Mouse (Mus musculus): ENCODE measurements at regions not wholly inside any gene's neighbourhood (a gene's known extent, or its start where the extent isn't known, plus 50 kb on each side); places are given as distances from the start of the nearest gene placed in this dataset.

- no peak for DNase-seq (ENCODE audit: low read depth, low spot score)
Observed at GRCm38 (mm10) chr4:9218380-9218779, 979.5 kb upstream of the Car8 start.

GRCm38 (mm10) chr4:9208606-9209005, 969.8 kb upstream of the Car8 start:
- DNase-seq (ENCODE audit: low read depth, low spot score): no peak

GRCm38 (mm10) chr4:9200012-9200411, 961.2 kb upstream of the Car8 start:
- no peak for DNase-seq (ENCODE audit: low read depth, low spot score)

- no peak for DNase-seq (ENCODE audit: low read depth, low spot score)
Observed at GRCm38 (mm10) chr4:9196435-9196834, 957.6 kb upstream of the Car8 start.

GRCm38 (mm10) chr4:9193121-9193520, 954.3 kb upstream of the Car8 start:
- DNase-seq (ENCODE audit: low read depth, low spot score): no peak

GRCm38 (mm10) chr4:9185156-9185875, 946.5 kb upstream of the Car8 start:
- no peak for DNase-seq (ENCODE audit: low read depth, low spot score)

GRCm38 (mm10) chr4:9184451-9185121, 945.7 kb upstream of the Car8 start:
- DNase-seq (ENCODE audit: low read depth, low spot score): no peak

- DNase-seq (ENCODE audit: low read depth, low spot score): no peak
Observed at GRCm38 (mm10) chr4:9174365-9174764, 935.5 kb upstream of the Car8 start.

- DNase-seq (ENCODE audit: low read depth, low spot score): no peak
Observed at GRCm38 (mm10) chr4:9162374-9162773, 923.5 kb upstream of the Car8 start.

- no peak for DNase-seq (ENCODE audit: low read depth, low spot score)
Observed at GRCm38 (mm10) chr4:9161814-9162133, 922.9 kb upstream of the Car8 start.

- DNase-seq (ENCODE audit: low read depth, low spot score): no peak
Observed at GRCm38 (mm10) chr4:9161068-9161813, 922.4 kb upstream of the Car8 start.

- no peak for DNase-seq (ENCODE audit: low read depth, low spot score)
Observed at GRCm38 (mm10) chr4:9147732-9148131, 908.9 kb upstream of the Car8 start.

GRCm38 (mm10) chr4:9144226-9145215, 905.7 kb upstream of the Car8 start:
- no peak for DNase-seq (ENCODE audit: low read depth, low spot score)

GRCm38 (mm10) chr4:9143087-9143486, 904.2 kb upstream of the Car8 start:
- no peak for DNase-seq (ENCODE audit: low read depth, low spot score)

- no peak for DNase-seq (ENCODE audit: low read depth, low spot score)
Observed at GRCm38 (mm10) chr4:9141946-9142683, 903.3 kb upstream of the Car8 start.

- DNase-seq (ENCODE audit: low read depth, low spot score): no peak
Observed at GRCm38 (mm10) chr4:9140691-9141090, 901.9 kb upstream of the Car8 start.

GRCm38 (mm10) chr4:9136657-9137056, 897.8 kb upstream of the Car8 start:
- no peak for DNase-seq (ENCODE audit: low read depth, low spot score)

GRCm38 (mm10) chr4:9136188-9136569, 897.3 kb upstream of the Car8 start:
- no peak for DNase-seq (ENCODE audit: low read depth, low spot score)

GRCm38 (mm10) chr4:9135481-9136187, 896.8 kb upstream of the Car8 start:
- peak; percentile 79 for DNase-seq (ENCODE audit: low read depth, low spot score)

- DNase-seq (ENCODE audit: low read depth, low spot score): peak; percentile 25
Observed at GRCm38 (mm10) chr4:9133695-9134094, 894.9 kb upstream of the Car8 start.
